Mouse (Mus musculus): ENCODE measurements around the gene Rpp25l. TPM values are rescaled to one million over a fixed set of nuclear protein-coding genes. Genes with fewer than 3 reads are reported as not detected.

The Rpp25l gene
- total RNA-seq, 2 experiments from 2014 or later, result 28.4 to 30.3 TPM

Other genes starting within 250 kb of the Rpp25l start
- 1 to 10 TPM; 1.5 to 1.6 TPM for gene Kif24, start 248.6 kb downstream of the Rpp25l start, total RNA-seq (2021)
- gene Nudt2, start 248.4 kb downstream of the Rpp25l start, total RNA-seq (2021), result 10 to 100 TPM; 32.8 to 34.8 TPM
- 10 to 100 TPM; 33.6 to 37.4 TPM for gene AI464131, start 210.5 kb downstream of the Rpp25l start, total RNA-seq (2021)
- gene 1110017D15Rik, start 196.2 kb downstream of the Rpp25l start, total RNA-seq (2021), result 10 to 100 TPM in 1 of 2 experiments, 1 to 10 TPM in 1; 8.3 to 11.4 TPM
- gene Fam219a, start 144.0 kb downstream of the Rpp25l start, total RNA-seq (2021), result 100 to 1,000 TPM; 199 to 201 TPM
- gene Dnaic1, start 143.8 kb downstream of the Rpp25l start, total RNA-seq (2021), result 1 to 10 TPM; 4.2 to 5.4 TPM
- 10 to 100 TPM; 61.8 to 62.2 TPM for gene Enho, start 73.2 kb downstream of the Rpp25l start, total RNA-seq (2021)
- 10 to 100 TPM; 57.4 to 75.1 TPM for gene Cntfr, start 16.4 kb downstream of the Rpp25l start, total RNA-seq (2021)
- gene Il11ra1, start 13.5 kb downstream of the Rpp25l start, total RNA-seq (2021), result 10 to 100 TPM; 19.1 to 24.3 TPM
- 100 to 1,000 TPM; 181 to 196 TPM for gene Dctn3, start 9.6 kb upstream of the Rpp25l start, total RNA-seq (2021)
- gene Arid3c, start 17.6 kb upstream of the Rpp25l start, total RNA-seq (2021), result under 1 TPM; 0.19 to 0.83 TPM
- gene Galt, start 41.7 kb upstream of the Rpp25l start, total RNA-seq (2021), result 10 to 100 TPM; 93.6 to 94.7 TPM
- gene Sigmar1, start 42.6 kb upstream of the Rpp25l start, total RNA-seq (2021), result 10 to 100 TPM; 55.8 to 70.4 TPM
- gene Ccl27a, start 60.7 kb upstream of the Rpp25l start, total RNA-seq (2021), result 100 to 1,000 TPM; 263 to 283 TPM
- gene Gm21541, start 190.1 kb upstream of the Rpp25l start, total RNA-seq (2021), result not detected
- 10 to 100 TPM; 45.4 to 51.3 TPM for gene Gm20878, start 228.0 kb upstream of the Rpp25l start, total RNA-seq (2021)

Measured in left cerebral cortex, postnatal 10 days (tissue).